Mouse (Mus musculus): ENCODE measurements around the gene Clmn. TPM values are rescaled to one million over a fixed set of nuclear protein-coding genes. Genes with fewer than 3 reads are reported as not detected.

Clmn gene
- polyA plus RNA-seq, 1 experiment from 2014 or later: 0.99 TPM

DNA sequence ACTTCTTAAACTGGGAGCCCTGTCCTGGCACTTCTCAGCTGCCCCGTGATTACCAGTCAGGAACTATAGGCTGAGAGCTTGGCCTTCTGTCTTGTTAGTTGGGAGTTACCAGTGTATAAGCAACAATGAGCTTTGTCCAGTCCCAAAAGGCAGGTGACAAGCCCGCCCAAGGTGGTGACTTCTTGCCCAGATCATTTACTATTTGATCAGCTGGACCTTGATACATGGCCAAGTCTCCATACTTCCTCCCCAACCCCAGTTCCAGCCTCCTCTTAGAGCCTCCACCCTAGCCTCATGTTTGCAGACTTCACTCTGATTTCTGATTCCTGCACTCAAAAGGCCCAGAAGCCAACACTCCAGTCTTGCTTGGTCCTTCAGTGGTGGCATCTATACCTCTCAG is 10.1 kb downstream of the Clmn start:
- 86% methylated on average over 2 of the region's 2 CpGs for WGBS

DNA sequence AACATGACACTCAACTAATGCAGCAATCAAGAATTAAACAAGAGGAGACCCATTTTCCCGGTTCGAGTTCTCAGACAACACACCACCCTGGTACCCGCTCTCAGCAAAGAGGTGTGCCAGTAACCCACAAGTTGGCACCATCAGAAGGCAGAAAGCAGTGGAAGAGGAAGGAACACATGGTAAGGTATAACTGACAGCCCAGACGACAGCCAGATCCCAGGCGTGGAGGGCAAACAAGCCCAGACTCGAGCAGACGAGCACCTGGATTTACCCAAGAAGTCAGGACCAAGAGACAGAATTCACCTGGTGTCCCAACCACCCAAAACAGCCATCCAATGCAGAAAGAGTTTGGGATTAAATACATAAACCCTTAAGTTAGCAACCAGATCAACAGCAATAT is 11.5 kb downstream of the Clmn start:
- no peaks in the 10 kb centered on the region for H3K36me3 ChIP-seq (ENCODE audit: control insufficient read depth, insufficient read depth, low read length)
- H3K4me3 ChIP-seq (replicated peaks; ENCODE audit: low read depth, low read length): no peak overlapping the region
- 91% methylated on average over 7 of the region's 7 CpGs for WGBS
- no peaks in the 10 kb centered on the region for H3K27me3 ChIP-seq (ENCODE audit: control insufficient read depth, insufficient read depth, low read length)
- no peak for DNase-seq
- no peak overlapping the region for H3K9ac ChIP-seq (replicated peaks; ENCODE audit: low read length)
- H3K9me3 ChIP-seq (ENCODE audit: control insufficient read depth, low read length): no peaks in the 10 kb centered on the region
- H3K27ac ChIP-seq (replicated peaks; ENCODE audit: low read depth, low read length): no peak overlapping the region
- no peak for ATAC-seq (ENCODE audit: low FRiP score, low TSS enrichment)
- H3K4me2 ChIP-seq (ENCODE audit: low read length): no peak overlapping the region
- H3K4me1 ChIP-seq (ENCODE audit: control insufficient read depth, insufficient read depth, low read length): peaks cover 3% of the 10 kb centered on the region; the same call in 1 of the 2 replicates

More for the DNA sequence above, 10.1 kb downstream of the Clmn start:
- Histone ChIP-seq H3K36me3 (ENCODE audit: control insufficient read depth, insufficient read depth, low read length) (no peaks in the 10 kb centered on the region), H3K9ac (replicated peaks; ENCODE audit: low read length) (no peak overlapping the region), H3K27ac (replicated peaks; ENCODE audit: low read depth, low read length) (no peak overlapping the region), H3K4me1 (ENCODE audit: control insufficient read depth, insufficient read depth, low read length) (peaks cover 6% of the 10 kb centered on the region; the same call in 1 of the 2 replicates), H3K9me3 (ENCODE audit: control insufficient read depth, low read length) (no peaks in the 10 kb centered on the region), H3K4me2 (ENCODE audit: low read length) (no peak overlapping the region), H3K4me3 (replicated peaks; ENCODE audit: low read depth, low read length) (no peak overlapping the region), H3K27me3 (ENCODE audit: control insufficient read depth, insufficient read depth, low read length) (no peaks in the 10 kb centered on the region)
- ATAC-seq (ENCODE audit: low FRiP score, low TSS enrichment) (no peak), DNase-seq (no peak)

DNA sequence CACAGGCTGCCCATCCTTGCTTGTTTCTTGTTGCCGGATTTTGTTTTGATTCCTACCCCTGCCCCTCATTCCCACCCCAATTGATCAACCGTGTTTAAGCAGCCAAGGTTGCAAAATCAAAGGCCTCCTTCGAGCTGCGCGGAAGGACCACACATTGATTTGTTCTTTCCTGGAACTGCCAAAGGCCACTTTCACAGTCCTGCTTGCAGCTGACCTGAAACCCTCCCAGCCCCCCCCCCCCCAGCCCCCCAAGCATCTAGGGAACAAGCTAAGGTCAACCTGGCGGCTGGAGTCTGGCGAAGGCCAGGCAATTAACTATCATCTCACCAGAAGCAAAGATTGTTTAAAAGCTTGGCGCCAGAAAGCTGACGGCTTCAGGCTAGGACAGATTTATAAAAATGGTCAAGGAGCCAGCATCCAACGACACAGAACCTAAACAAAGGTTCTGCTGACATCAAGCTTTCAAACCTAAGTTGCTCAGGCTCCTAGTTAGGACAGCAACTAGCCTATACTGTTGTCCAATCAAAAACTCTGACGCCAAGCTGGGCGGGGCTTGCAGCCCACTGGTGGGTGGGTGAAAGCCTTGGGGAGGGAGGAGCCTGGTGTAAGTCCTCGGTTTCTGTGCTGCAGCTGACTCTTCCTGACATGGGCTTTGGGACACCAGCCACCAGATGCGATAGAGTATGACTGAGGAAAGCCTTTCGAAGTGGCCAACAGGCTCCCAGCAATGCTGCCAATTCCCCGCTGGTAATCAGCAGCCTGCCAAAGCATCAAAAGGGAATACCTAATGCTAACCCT is 13.0 kb downstream of the Clmn start:
- no peak overlapping the region for H3K4me3 ChIP-seq (replicated peaks; ENCODE audit: low read depth, low read length)
- no peaks in the 10 kb centered on the region for H3K9me3 ChIP-seq (ENCODE audit: control insufficient read depth, low read length)
- H3K4me1 ChIP-seq (ENCODE audit: control insufficient read depth, insufficient read depth, low read length): peaks cover 3% of the 10 kb centered on the region; the same call in 1 of the 2 replicates
- H3K27ac ChIP-seq (replicated peaks; ENCODE audit: low read depth, low read length): no peak overlapping the region
- H3K9ac ChIP-seq (replicated peaks; ENCODE audit: low read length): no peak overlapping the region; the same call in 1 of the 2 replicates
- peak; percentile 65 for DNase-seq
- 29% methylated on average over 16 of the region's 16 CpGs for WGBS
- no peaks in the 10 kb centered on the region for H3K27me3 ChIP-seq (ENCODE audit: control insufficient read depth, insufficient read depth, low read length)
- peak overlapping the region; percentile 7; the same call in 1 of the 2 replicates for H3K4me2 ChIP-seq (ENCODE audit: low read length)
- no peaks in the 10 kb centered on the region for H3K36me3 ChIP-seq (ENCODE audit: control insufficient read depth, insufficient read depth, low read length)
- no peak; the same call in 1 of the 2 replicates for ATAC-seq (ENCODE audit: low FRiP score, low TSS enrichment)

DNA sequence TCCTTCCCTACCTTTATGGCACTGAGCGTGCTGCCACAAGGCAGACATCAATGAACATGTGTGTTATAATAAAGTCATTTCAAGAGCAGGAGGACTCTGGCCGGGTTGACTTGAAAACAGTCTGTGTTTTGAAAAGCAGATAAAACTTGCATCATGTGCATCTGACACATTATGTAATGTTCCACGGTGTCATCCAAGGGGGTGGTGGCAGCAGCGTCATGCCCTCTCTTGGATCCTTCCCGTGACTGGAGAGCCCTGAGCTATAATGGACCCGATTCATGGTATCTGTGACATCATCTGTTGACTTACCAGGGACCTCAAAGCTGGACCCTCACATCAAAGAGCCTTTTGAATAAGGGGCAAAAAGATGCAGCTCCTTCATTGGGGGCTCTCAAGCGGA is 14.8 kb downstream of the Clmn start:
- H3K4me3 ChIP-seq (replicated peaks; ENCODE audit: low read depth, low read length): no peak overlapping the region
- WGBS: 92% methylated on average over 7 of the region's 7 CpGs
- no peak for ATAC-seq (ENCODE audit: low FRiP score, low TSS enrichment)

DNA sequence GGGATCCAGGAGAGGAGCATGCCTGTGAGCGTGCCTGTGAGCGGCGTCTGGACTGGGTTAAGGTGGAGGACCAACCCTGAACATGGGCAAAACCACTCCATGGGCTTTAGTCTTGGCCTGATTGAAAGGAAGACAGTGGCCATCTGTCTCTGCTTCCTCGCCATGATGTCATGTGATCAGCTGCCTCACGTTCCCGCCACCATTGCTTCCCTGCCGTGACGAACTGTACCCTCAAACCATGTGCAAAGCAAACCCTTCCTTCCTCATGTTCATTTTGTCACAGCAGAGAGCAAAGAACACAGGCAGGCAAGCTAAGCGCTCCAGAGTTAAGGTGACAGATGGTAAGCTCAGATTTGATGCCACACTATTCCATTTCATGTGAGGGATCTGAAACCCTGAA is 16.2 kb downstream of the Clmn start:
- Histone ChIP-seq H3K4me1 (ENCODE audit: control insufficient read depth, insufficient read depth, low read length) (peaks cover 9% of the 10 kb centered on the region), H3K27me3 (ENCODE audit: control insufficient read depth, insufficient read depth, low read length) (no peaks in the 10 kb centered on the region), H3K9ac (replicated peaks; ENCODE audit: low read length) (no peak overlapping the region), H3K4me2 (ENCODE audit: low read length) (no peak overlapping the region), H3K9me3 (ENCODE audit: control insufficient read depth, low read length) (no peaks in the 10 kb centered on the region), H3K4me3 (replicated peaks; ENCODE audit: low read depth, low read length) (no peak overlapping the region), H3K27ac (replicated peaks; ENCODE audit: low read depth, low read length) (no peak overlapping the region), H3K36me3 (ENCODE audit: control insufficient read depth, insufficient read depth, low read length) (no peaks in the 10 kb centered on the region)
- ATAC-seq (ENCODE audit: low FRiP score, low TSS enrichment) (no peak), DNase-seq (no peak)
- WGBS: 93% methylated on average over 9 of the region's 9 CpGs

More for the DNA sequence above, 14.8 kb downstream of the Clmn start:
- DNase-seq: no peak
- H3K27ac ChIP-seq (replicated peaks; ENCODE audit: low read depth, low read length): no peak overlapping the region
- peaks cover 9% of the 10 kb centered on the region for H3K4me1 ChIP-seq (ENCODE audit: control insufficient read depth, insufficient read depth, low read length)
- H3K27me3 ChIP-seq (ENCODE audit: control insufficient read depth, insufficient read depth, low read length): no peaks in the 10 kb centered on the region
- no peak overlapping the region for H3K4me2 ChIP-seq (ENCODE audit: low read length)
- no peak overlapping the region for H3K9ac ChIP-seq (replicated peaks; ENCODE audit: low read length)
- no peaks in the 10 kb centered on the region for H3K9me3 ChIP-seq (ENCODE audit: control insufficient read depth, low read length)
- no peaks in the 10 kb centered on the region for H3K36me3 ChIP-seq (ENCODE audit: control insufficient read depth, insufficient read depth, low read length)

DNA sequence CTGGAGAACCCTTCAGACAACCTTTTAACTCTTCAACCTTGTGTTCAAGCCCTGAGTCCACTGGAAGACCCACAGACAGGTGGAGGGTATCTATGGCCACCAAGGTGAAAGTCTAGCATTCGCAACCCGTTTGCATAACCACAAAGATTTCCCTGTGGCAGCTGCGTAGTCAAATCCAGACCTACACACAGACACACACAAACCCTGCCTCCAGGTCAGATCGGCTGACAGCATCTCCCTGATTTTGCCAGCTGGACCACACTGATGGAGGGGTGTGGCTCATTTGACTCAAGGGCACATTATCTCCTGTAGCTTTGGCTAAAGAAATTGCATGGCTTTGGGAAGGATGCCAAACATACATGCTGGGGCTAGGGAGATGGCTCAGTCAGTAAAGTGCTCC is 17.6 kb downstream of the Clmn start:
- DNase-seq: no peak
- 84% methylated on average over 4 of the region's 4 CpGs for WGBS
- H3K9me3 ChIP-seq (ENCODE audit: control insufficient read depth, low read length): no peaks in the 10 kb centered on the region

DNA sequence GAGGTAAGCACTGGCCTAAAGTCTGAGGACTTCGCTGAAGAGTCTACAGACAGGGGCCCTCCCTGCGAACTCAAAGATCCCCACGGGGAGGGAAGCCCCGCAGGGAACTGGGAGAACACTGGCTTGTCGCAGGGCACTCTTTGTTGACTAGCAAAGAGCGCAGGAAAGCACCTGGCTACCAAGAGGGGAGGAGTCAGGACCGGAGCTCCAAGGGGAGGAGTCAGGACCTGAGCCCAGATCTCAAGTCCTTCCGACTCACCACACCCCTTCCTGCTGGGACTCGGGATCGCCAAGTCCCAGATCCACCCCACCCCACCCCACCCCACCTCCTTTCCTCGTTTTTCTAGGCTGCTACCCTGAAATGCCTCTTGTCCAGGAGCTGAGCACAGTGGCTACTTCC is 19.2 kb downstream of the Clmn start:
- H3K9ac ChIP-seq (replicated peaks; ENCODE audit: low read length): no peak overlapping the region
- H3K9me3 ChIP-seq (ENCODE audit: control insufficient read depth, low read length): no peaks in the 10 kb centered on the region
- WGBS: 4% methylated on average over 11 of the region's 11 CpGs
- no peak overlapping the region for H3K27ac ChIP-seq (replicated peaks; ENCODE audit: low read depth, low read length)
- ATAC-seq (ENCODE audit: low FRiP score, low TSS enrichment) (no peak), DNase-seq (no peak)
- peak overlapping the region; percentile 4; the same call in 1 of the 2 replicates for H3K4me2 ChIP-seq (ENCODE audit: low read length)
- H3K36me3 ChIP-seq (ENCODE audit: control insufficient read depth, insufficient read depth, low read length): no peaks in the 10 kb centered on the region
- H3K4me3 ChIP-seq (replicated peaks; ENCODE audit: low read depth, low read length): no peak overlapping the region
- peaks cover 6% of the 10 kb centered on the region for H3K4me1 ChIP-seq (ENCODE audit: control insufficient read depth, insufficient read depth, low read length)
- H3K27me3 ChIP-seq (ENCODE audit: control insufficient read depth, insufficient read depth, low read length): no peaks in the 10 kb centered on the region

More for the DNA sequence above, 17.6 kb downstream of the Clmn start:
- ATAC-seq (ENCODE audit: low FRiP score, low TSS enrichment): no peak
- Histone ChIP-seq H3K27me3 (ENCODE audit: control insufficient read depth, insufficient read depth, low read length) (no peaks in the 10 kb centered on the region), H3K4me3 (replicated peaks; ENCODE audit: low read depth, low read length) (no peak overlapping the region), H3K27ac (replicated peaks; ENCODE audit: low read depth, low read length) (no peak overlapping the region), H3K36me3 (ENCODE audit: control insufficient read depth, insufficient read depth, low read length) (no peaks in the 10 kb centered on the region), H3K9ac (replicated peaks; ENCODE audit: low read length) (no peak overlapping the region), H3K4me2 (ENCODE audit: low read length) (no peak overlapping the region), H3K4me1 (ENCODE audit: control insufficient read depth, insufficient read depth, low read length) (peaks cover 9% of the 10 kb centered on the region)

DNA sequence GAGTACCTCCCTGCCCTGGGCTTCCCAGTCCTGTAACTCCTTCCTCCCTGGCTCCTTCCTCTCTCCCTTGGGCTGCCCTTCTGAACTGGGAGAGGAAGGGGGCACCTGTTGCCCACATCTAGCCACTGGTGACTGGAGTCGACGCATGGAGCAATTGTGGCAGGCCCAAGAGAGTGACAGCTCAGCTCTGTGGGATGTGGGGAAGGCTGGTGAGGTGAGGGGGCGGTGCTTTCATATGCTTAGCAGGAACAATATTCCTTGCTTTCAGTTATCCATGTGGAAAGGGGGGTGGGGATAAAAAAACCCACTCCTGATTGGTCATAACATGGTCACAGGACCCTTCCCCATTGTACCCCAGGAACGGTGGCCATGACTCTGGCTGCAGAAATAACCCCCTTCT is 19.9 kb downstream of the Clmn start:
- ATAC-seq (ENCODE audit: low FRiP score, low TSS enrichment) (no peak), DNase-seq (no peak)
- 62% methylated on average over 4 of the region's 4 CpGs for WGBS
- Histone ChIP-seq H3K36me3 (ENCODE audit: control insufficient read depth, insufficient read depth, low read length) (no peaks in the 10 kb centered on the region), H3K27ac (replicated peaks; ENCODE audit: low read depth, low read length) (no peak overlapping the region), H3K27me3 (ENCODE audit: control insufficient read depth, insufficient read depth, low read length) (no peaks in the 10 kb centered on the region), H3K9me3 (ENCODE audit: control insufficient read depth, low read length) (no peaks in the 10 kb centered on the region), H3K4me1 (ENCODE audit: control insufficient read depth, insufficient read depth, low read length) (peaks cover 6% of the 10 kb centered on the region), H3K4me3 (replicated peaks; ENCODE audit: low read depth, low read length) (no peak overlapping the region), H3K9ac (replicated peaks; ENCODE audit: low read length) (no peak overlapping the region), H3K4me2 (ENCODE audit: low read length) (no peak overlapping the region)

DNA sequence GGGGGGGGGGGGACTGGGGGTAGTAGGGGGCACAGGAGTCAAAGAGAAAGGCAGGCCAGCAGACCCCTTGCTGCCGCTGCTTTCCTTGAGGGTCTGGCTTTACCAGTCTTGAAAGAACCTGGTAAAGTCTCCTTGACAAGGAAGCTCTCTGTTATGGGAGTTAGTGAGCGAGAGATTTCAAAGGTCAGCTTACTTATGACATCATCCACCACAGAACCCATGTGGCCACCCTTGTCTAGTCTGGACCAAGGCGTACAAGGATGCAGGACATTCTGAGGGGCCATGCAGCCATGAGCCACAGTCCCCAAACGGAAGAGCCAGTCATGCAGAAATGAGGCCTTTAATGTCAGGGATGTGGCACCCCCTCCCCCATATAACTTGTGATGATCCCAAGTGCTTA is 20.6 kb downstream of the Clmn start:
- DNase-seq (no peak), ATAC-seq (ENCODE audit: low FRiP score, low TSS enrichment) (no peak)
- Histone ChIP-seq H3K4me3 (replicated peaks; ENCODE audit: low read depth, low read length) (no peak overlapping the region), H3K36me3 (ENCODE audit: control insufficient read depth, insufficient read depth, low read length) (no peaks in the 10 kb centered on the region), H3K4me2 (ENCODE audit: low read length) (no peak overlapping the region), H3K4me1 (ENCODE audit: control insufficient read depth, insufficient read depth, low read length) (peaks cover 6% of the 10 kb centered on the region), H3K27me3 (ENCODE audit: control insufficient read depth, insufficient read depth, low read length) (no peaks in the 10 kb centered on the region), H3K9me3 (ENCODE audit: control insufficient read depth, low read length) (no peaks in the 10 kb centered on the region), H3K27ac (replicated peaks; ENCODE audit: low read depth, low read length) (no peak overlapping the region), H3K9ac (replicated peaks; ENCODE audit: low read length) (no peak overlapping the region)
- 81% methylated on average over 4 of the region's 4 CpGs for WGBS

Measured in midbrain, embryonic 14.5 days (tissue).